Mouse (Mus musculus) layer of hippocampus, postnatal 36 days (tissue): ENCODE results near the gene Riok1. TPM values are rescaled to one million over a fixed set of nuclear protein-coding genes. Genes with fewer than 3 reads are reported as not detected.

Experiments used
- DNase-seq, 2 experiments: peaks; one replicate each; pipeline ENCODE4 v3.0.0; 2022
- total RNA-seq, 2 experiments: library from RNA; stranded (reverse); gene quantifications; 2 replicates each; pipeline ENCODE4 v1.2.3; 2021

The Riok1 gene
- total RNA-seq = 10 to 100 TPM; 24.4 to 31.5 TPM

DNA sequence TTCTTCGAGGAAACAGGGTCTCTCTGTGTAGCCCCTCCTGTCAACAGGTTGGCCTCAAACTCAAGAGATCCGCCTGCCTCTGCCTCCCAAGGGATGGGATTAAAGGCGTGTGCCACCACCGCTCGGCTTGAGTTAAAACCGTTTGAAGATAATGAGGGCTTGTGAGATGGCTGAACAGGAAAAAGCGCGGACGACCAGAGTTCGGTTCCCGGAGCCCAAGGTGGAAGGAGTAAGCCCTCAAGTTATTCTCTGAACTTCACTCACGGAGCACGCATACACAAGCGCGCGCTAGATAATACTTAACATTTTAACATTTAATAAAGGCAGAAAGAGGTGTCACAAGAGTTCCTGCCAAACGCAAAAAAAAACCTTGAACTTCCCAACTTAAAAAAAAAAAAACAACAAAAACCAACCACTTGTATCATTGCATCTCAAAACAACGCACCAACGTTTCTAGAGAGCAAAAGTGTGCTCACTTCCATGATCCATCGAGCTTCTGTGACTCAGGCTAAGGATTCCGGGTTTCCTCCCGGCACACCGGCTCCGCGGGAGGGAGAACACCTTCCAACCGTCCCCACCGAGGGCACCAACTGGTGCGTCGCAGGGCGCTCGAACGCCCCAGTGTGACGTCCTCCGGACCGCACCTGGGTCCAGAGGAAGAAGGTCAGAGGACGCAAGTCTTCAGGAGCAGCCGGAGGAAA is at the start of gene Riok1:
Riok1 (plus strand) TSS at position 653 of the 701 bp plus-strand sequence.
- no peak for DNase-seq

DNA sequence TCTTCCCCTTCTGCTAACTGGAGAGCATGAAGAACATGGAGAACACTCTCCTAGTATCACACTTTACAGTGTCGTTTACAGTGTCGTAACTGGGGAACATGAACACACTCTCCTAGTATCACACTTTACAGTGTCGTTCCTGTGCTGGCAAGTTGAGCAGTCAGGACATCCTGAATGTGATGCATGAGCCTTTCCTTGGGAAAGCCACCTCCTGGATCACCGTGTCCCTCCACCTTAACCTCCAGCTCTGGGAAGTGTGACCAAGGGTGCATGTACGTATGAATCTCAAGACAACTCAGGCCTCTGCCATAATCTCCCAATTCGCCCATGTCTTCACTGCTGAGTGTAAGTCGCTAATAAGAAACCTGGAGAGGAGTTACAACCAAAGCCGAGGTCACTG is 47.1 kb upstream of the Riok1 start:
- DNase-seq = no peak

DNA sequence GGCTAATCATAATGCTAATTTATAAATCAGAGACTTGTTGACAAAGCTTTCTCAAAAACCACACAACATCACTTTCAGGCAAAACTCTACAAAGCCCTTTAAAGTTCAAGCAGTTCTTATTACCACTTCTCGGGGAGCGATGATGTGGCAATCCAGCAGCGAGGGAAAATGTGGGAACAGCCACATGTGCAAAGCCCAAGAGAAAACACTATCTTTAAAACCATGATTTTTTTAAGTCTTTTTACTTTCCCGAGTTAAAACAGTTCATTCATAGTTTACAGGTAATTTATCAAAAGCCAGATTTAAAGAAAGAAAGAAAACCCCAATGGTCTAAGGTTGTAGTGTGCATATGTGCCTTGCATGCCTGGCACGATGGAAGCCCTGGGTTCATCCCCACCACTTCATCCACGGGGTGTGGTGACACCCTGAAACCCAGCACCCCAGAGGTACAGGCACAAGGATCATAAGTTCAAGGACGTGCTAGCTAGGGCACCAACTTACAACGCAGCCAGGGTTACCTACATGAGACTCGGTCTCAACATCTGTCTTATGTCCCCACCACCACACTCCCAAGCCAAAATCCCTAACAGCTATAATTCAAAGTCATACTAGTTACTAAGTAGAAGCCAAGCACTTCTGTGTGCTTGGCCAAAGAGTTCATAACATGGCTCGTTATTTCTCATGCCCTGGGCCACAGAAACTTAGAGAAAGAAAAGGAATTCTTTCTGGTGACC is 44.0 kb upstream of the Riok1 start:
- no peak for DNase-seq

DNA sequence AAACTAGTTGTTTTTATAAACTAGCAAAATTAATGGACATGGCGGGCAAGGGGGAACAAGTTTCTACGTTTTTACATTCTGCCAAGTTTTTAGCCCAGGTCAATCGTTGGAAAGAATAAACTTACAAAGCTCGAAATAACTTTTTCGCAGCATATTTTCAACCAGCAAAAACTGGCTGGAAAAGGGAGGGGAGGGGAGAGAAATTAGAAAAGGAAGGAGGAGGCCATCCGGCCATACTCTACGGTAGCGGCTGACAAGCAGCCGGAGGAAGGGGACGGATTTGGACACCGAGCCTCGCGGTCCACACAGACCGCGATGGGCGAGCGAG is 43.5 kb upstream of the Riok1 start:
- no peak for DNase-seq

DNA sequence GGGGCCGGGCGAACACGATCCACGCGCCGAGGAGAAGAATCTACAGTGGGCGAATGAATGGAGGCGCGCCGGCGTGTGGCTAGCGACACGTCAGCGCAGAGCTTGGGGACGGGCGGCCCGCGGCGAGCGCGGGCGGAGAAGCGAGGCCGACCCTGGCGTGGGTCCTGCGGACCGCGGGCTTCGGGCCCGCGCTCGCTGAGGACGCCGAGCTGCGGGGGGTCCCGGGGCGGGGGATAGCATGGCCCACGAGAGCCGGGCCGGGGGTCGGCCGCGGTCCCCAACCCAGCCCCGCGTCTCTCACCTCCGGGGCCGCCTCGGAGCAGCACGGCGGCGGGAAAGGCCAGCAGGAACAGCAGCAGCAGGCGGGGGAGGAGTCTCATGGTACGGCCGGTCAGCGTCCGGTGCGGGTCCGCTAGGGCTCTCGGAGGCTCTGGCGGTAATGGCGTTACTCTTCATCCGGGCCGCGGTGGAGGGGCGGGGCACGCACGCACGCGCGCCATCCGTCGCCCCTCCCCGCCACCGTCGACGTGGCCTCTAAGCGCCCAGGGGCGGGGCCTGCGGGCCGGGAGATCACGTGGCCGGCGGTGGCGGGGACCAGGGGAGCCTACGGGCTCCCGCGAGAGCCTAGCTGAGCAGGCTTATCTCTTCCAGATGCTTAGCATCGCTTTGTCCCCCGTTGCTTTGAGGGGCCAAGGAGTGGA is 42.9 kb upstream of the Riok1 start, which contains the start of gene Ssr1:
Ssr1 (minus strand) TSS at position 514 of the 701 bp plus-strand sequence.
- peak; percentile 93 to 94 for DNase-seq

DNA sequence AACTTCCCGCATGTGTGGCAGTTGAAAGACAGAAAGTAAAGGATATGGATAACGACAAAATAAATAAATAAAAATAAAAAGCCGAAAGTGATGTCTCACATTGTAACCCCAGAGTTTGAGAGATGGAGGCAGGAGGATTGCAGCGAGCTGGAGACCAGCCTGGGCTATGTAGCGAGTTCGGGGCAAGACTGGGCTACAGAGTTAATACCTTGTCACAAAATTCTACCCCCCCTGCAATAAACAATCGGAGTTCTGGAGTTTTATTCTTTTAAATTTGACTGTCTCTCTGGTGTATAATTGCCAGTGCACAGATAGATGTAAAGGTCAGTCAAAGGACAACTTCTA is 42.4 kb upstream of the Riok1 start:
- DNase-seq = no peak

DNA sequence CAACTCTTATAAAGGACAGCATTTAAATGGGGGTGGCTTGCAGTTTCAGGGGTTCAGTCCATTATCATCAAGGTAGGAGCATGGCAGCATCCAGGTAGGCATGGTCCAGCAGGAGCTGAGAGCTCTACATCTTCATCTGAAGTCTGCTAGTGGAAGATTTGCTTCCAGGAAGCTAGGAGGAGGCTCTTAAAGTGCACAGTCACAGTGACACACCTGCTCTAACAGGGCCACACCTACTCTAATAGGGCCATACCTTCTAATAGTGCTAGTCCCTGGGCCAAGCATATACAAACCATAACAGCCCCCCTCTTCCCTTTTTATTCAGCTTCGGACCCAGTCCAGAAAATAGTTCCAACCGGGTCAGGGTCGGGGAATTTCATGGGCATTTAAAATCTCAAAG is 37.1 kb upstream of the Riok1 start:
- DNase-seq = no peak

DNA sequence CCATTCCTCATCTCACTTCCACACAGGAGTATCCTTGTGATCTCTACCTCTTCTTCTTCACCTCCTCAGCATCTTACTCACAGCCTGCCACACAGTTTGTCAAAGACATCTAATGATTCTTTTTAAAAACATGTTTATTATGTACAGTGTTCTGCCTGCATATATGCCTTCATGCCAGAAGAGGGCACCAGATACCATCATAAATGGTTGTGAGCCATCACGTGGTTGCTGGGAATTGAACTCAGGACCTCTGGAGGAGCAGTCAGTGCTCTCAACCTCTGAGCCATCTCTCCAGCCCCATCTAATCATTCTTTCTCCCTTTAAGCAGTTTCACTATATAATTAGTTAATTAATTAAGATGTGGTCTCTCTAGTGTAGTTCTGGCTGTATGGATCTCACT is 34.3 kb upstream of the Riok1 start:
- DNase-seq = no peak

DNA sequence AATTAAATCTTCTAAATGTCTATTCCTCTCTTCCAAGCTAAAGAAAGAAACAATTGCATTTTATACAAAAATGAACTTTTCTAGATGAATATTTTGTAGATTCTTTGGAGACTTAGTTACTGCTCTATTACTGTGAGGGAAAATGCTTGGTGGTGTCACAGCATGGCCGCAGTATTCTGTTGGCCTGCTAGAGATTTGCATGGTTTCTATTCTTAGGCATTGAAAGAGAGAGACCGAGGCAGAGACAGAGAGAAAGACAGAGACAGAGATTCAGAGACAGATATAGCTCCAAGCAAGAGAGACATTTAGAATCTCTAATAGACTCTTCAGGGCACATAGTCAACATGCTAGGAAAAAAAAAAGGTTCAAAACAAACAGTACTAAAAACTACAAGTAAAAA is 28.8 kb upstream of the Riok1 start:
- DNase-seq = no peak

DNA sequence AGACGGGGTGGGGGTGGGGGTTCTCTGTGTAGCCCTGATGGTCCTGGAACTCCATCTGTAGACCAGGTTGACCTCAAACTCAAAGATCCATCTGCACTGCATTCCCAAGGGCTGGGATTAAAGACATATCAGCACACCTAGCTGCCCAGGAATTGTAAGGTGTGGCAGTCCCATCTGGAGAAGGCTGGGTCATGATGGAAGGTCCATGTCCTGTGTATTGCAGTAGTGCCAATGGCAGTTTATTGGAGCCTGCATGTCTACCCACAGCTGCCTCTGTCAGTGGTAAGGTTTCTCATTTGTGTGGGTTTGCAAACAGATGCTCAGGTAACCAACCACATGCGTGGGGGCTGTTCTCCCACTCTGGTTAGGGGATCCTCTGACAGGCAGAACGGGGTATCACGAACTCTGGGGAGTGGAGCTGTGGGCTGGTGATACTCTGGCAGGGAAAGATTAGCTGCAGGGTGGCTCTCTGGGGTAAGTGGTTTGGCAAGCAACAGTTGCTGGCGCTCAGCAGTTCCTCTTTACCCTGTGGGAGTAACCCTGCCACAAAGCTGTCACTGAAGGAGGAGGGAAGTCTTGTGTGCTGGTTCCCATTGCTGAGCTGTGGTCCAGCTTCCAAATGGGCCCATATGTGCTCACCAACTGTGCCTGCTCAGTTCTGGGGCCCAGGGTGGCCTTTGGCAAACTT is 26.9 kb upstream of the Riok1 start:
- peak; percentile 6 to 17 for DNase-seq

DNA sequence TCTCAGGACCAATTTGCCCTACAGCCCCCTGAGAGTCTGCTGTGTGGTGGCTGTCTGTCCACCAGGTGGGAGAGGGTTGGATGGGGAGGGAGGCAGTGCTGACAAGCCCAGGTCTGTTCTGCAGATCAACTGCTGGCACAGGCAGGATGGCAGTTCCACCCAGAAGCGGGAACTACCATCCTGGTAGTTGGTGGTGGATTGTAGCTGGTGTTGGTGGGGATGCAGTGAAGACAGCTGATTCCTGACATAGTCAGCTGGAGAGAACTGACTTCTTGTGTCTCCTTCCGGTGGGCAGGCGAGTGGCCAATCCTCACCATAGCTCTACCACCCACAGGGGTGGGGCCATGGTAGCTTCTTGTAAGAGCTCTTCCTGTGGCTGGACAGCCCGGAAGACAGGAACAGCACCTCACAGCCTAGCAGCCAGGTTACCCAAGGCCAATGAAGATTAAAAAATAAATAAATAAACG is 26.3 kb upstream of the Riok1 start:
- no peak for DNase-seq

DNA sequence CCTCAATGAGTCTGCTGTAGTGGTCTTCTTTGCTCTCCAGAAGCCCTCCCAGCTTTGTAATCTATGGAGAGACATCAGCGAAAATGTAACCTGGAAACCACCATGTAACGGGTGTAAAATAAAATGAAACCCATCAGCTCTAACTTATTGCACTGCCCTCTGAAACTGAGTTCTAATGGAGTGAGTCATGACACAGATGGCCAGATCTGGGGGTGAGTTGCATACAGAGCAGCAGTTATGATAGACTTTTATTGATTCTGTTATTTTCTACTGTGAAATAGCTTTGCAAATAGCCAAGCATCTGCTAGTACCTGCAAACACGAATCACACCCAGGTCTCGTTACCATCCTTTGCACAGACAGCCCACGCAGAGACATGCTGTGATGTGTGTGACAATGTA is 24.4 kb upstream of the Riok1 start:
- peak in 1 of 2 experiments; percentile 14 for DNase-seq

DNA sequence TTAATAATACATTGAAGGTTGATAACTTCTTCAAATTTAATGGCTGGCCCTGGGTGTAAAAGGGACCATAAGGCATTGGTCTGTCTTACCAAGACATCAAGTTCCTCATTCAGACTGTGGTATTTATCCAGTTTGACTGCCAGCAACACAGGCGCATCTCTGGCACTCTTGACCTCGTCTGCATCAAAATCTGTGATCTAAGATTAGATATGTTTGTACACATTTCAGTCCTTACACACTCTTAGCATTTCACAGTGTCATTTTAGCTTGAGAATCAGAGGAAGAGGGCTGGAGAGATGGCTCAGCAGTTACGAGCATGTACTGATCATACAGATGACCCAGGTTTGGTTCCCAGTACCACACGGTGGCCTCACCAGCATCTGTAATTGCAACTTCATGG is 21.2 kb upstream of the Riok1 start:
- DNase-seq = no peak

DNA sequence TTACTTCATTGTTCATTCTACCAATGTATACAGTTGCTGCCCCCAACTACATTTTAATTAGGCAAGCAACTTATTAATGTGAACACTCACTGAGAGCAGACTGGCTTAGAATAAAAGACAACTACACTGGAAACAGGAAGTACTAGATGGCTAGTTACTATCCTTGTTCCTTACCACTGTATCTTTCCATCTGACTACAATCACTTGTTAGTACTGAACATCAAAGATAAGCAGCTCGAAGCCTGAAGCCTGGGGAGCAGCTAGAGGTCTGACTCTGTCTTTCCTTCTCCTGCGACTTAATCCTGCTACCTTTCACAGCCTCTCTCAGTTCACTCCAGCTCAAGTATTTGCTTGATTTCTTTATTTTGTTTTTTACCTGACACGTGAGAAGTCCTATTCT is 18.0 kb upstream of the Riok1 start:
- DNase-seq = no peak

DNA sequence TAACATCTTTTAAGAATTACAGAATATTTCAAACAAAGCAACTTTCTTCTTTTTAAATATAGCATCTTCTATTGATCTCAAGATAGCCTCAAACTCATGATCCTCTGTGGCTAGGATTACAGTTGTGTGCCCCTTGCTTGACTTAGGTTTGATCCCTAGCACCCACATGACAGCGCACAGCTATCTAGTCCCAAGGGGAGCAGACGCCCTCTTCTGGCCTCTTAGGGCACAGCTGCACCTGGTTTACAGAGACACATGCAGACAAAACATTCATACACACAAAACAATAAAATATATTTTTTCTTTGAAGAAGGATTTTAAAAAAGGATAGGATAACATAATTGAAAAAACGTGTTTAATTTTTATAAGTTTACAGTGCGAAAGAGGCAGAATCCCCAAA is 10.9 kb upstream of the Riok1 start:
- no peak for DNase-seq

DNA sequence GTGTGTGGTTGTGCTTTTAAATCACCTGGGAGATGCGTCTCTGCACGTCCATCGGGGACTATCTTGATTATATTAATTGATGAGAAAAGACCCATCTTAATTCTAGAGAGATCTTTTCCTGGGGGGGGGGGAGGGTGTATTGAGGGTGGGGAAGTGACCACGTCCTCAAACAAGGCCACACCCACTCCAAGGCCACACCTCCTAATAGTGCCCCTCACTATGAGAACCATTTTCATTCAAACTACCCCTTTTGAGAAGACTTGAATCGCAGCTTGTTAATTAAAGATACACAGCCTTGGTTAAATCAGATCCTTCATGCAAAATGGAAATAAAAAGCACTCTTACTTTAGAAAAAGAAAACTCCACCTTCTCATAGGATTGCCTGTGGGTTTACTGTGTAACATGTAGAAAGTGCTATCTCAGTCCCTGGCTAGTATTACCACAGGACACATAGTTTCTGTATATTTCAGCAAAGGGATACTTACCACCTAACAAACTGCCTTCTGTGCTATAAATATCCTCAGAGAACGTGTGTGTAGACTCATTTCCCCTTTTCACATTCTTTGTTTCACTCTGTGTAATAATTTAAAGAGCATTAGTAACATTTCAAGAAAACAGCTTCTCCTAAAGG is 9.1 kb upstream of the Riok1 start:
- no peak for DNase-seq

DNA sequence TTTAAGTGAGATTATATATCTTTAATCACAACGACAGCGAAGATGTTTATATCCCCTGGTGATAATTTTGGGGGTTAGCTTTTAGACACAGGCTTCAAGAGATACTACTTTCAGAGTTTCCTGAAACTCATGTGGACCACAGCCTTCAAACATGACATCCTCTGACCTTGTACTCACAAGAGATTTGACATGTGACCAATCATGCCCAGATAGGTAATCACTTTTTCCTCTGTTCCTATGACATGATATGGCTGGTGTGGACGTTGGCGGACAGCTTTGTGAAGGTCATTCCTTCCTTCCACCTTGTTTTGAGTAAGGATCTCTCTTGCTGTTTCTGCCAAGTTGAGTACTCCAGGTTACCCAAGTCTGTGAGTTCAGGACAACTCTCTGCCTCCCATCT is 8.4 kb upstream of the Riok1 start:
- DNase-seq = no peak

DNA sequence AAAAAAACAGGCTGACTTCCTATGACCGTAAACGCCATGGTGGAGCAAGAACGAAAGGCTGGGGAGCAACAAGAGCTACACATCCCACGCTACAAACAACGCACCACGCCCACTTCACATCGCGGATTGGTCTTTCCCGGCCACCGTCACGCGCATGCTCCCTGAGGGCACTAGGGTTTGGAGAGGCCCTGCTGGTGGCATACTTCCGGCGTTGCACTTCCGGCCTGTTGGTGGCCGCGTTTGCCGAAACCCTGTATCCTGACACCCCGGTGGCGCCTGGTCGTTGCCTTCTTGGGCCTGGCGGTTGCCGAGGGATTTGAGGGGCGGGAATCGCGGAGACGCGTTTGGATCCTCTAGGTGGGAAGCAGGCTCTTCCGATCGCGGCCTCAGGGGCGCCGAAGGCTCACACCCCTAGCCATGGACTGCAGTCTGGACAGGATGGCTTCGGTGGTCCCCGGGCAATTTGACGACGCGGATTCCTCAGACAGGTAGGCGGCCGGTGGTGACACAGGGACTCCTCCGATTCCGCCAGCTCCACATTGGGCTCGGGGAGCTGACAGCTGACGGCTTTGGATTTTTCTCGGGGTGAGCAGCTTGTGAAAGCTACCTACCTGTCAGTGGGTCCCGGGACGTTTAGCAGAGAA is 371 bp downstream of the Riok1 start, which contains the start of gene Cage1:
Cage1 (minus strand) TSS at position 26 of the 644 bp plus-strand sequence.
- peak; percentile 97 to 98 for DNase-seq

DNA sequence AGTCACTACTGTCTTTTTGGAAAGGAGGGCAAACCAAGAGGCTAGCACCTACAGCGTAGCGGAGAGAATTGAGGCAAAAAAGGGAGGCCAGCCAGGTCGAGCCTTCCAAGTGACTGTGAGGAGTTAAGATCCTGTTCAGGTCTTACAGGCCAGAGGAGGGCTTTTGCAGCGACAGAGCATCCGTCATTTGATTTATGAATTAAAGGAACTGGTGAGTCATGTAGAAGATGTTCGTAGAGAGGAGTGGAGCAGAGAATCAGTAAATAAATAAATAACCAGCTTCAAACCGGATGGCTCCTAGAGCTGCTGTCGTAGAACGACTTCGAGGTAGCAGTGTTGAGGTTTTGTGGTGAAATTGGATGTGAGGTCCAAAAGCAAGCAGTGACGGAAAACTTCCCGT is 1.0 kb downstream of the Riok1 start:
- no peak for DNase-seq

DNA sequence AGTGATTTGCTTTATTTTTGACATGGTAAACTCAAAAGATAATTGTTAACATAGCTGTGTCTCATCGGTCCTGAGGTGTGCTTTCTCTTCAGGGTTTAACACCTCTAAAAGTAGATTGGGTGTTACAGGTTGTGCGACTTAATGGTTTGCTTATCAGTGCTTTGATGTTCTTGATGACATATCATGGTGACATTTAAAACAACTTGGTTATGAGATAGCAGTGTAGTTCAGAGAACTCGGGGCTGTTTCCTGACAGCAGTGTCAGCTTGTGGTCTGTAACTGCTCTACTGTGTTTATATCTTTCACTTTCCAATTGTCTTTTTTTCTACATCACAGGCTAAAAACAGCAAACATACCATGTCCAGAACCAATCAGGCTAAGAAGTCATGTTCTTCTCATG is 13.1 kb downstream of the Riok1 start:
- no peak for DNase-seq

DNA sequence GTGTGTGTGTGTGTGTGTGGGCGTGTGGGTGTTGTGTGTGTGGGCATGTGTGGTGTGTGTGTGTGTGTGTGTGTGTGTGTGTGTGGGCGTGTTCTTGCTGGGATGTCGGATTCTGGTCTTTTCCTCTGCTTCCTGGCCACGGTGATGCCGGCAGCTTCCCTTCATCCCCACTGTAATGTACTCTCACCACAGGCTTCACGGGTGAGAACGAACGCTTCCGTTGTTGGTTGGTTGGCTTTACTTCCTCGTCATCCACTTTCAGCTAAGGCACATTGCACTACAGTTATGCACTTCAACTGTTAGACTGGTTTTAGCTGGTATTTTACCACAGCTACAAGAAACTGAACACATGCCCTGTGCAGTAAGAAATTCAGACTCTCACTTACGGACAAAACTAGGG is 25.9 kb downstream of the Riok1 start:
- no peak for DNase-seq
